Mouse (Mus musculus) v-Abl transformed pro-B cells (cell line): ENCODE results near the gene Atg7.

Experiments used
- in situ Hi-C, 2 experiments: fragments of 400-800 bp; cut with MboI; formaldehyde crosslinking; loops; one replicate each; pipeline ENCODE4 v1.15.1; 2025; ENCODE audit not compliant: unreplicated experiment in 2 of 2

Gene Atg7

GRCm38 (mm10) chr6:114807474-114807873, 164.6 kb downstream of the Atg7 start:
- in situ Hi-C loops, result no loop called here

GRCm38 (mm10) chr6:114808654-114809430, 165.9 kb downstream of the Atg7 start:
- in situ Hi-C loops, result no loop called here

- in situ Hi-C loops, result no loop called here
Measured at GRCm38 (mm10) chr6:114809431-114809811, 166.5 kb downstream of the Atg7 start.

- in situ Hi-C loops, result no loop called here
Measured at GRCm38 (mm10) chr6:114812322-114812721, 169.4 kb downstream of the Atg7 start.

GRCm38 (mm10) chr6:114812779-114813178, 169.9 kb downstream of the Atg7 start:
- in situ Hi-C loops, result no loop called here

GRCm38 (mm10) chr6:114814199-114814881, 171.4 kb downstream of the Atg7 start:
- in situ Hi-C loops, result no loop called here

- in situ Hi-C loops, result no loop called here
Measured at GRCm38 (mm10) chr6:114814882-114815650, 172.2 kb downstream of the Atg7 start.

- in situ Hi-C loops, result no loop called here
Measured at GRCm38 (mm10) chr6:114817948-114818347, 175.1 kb downstream of the Atg7 start.

GRCm38 (mm10) chr6:114818471-114818870, 175.6 kb downstream of the Atg7 start:
- in situ Hi-C loops, result no loop called here

- in situ Hi-C loops, result no loop called here
Measured at GRCm38 (mm10) chr6:114819971-114820481, 177.1 kb downstream of the Atg7 start.

GRCm38 (mm10) chr6:114821646-114822045, 178.7 kb downstream of the Atg7 start:
- in situ Hi-C loops, result no loop called here

- in situ Hi-C loops, result no loop called here
Measured at GRCm38 (mm10) chr6:114826889-114827288, 184.0 kb downstream of the Atg7 start.

GRCm38 (mm10) chr6:114829660-114830438, 187.0 kb downstream of the Atg7 start:
- in situ Hi-C loops, result no loop called here

- in situ Hi-C loops, result no loop called here
Measured at GRCm38 (mm10) chr6:114831807-114832206, 188.9 kb downstream of the Atg7 start.

- in situ Hi-C loops, result no loop called here
Measured at GRCm38 (mm10) chr6:114833058-114833685, 190.3 kb downstream of the Atg7 start.

- in situ Hi-C loops, result no loop called here
Measured at GRCm38 (mm10) chr6:114833791-114834346, 191.0 kb downstream of the Atg7 start.

GRCm38 (mm10) chr6:114835344-114835743, 192.4 kb downstream of the Atg7 start:
- in situ Hi-C loops, result no loop called here

- in situ Hi-C loops, result no loop called here
Measured at GRCm38 (mm10) chr6:114835752-114836151, 192.9 kb downstream of the Atg7 start.

- in situ Hi-C loops, result no loop called here
Measured at GRCm38 (mm10) chr6:114836433-114836832, 193.5 kb downstream of the Atg7 start.

- in situ Hi-C loops, result no loop called here
Measured at GRCm38 (mm10) chr6:114838872-114839271, 196.0 kb downstream of the Atg7 start.
